Mouse (Mus musculus): ENCODE data around the gene Pheta1.
"Not testable (repeated sequence)": the region's sequence is repeated elsewhere in the genome, so short reads cannot be mapped to it uniquely, and the experiment has no call there.

Pheta1 gene

DNA sequence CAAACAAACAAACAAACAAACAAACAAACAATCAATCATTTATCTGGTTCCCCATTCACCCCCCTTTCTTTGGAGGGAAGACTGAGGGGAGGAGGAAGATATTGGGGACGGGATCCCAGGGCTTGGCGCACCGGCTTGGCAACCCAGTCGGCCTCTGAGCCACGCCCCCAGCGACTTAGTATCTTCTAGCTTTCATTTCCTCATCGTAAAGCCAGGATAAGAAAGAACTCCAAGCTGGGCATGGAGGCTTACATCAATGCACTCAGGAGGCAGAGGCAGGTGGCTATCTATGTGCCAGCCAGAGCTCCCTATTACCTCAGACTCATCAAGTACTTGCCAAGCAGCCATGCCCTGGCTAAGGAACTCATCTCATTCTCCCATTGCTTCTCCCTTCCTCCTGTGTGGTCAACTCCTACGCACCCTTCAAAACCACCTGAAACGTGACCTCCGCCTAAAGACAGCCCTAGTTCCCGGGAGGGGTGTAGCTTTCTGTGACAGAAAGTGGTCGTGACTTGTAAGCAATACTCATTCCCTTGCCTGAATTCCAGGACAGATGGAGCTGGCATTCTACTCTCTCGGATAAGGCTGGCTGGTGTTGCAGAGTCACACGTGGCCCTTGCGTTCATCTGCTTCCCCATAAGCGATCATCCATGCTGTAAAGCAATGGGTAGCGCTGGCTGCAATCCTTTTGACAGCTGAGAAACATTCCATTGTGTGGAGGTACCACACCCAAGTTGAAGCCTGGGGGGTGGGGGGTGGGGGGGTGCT, 5.5 kb upstream of the Pheta1 start:
- no peak for DNase-seq (ENCODE audit: low spot score in 2 of 2)

DNA sequence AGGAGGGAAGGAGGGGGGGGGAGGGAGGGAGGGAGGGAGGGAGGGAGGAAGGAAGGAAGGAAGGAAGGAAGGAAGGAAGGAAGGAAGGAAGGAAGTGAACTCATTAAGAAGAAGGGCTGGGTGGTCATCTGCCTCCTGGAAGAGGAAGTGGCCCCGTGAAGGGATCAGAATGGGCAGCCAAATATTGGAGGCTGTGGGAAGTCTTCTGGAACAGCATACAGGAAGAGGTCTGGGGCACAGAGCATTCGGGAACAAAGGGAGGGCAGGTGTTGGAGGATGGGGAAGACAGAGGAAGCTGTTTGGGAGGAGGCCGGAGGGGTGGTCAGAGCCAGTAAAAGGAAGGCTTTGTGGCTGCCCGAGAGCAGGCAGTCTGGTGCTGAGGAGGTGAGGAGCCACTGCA, 3.4 kb upstream of the Pheta1 start:
- no peak for DNase-seq (ENCODE audit: low spot score in 2 of 2)

DNA sequence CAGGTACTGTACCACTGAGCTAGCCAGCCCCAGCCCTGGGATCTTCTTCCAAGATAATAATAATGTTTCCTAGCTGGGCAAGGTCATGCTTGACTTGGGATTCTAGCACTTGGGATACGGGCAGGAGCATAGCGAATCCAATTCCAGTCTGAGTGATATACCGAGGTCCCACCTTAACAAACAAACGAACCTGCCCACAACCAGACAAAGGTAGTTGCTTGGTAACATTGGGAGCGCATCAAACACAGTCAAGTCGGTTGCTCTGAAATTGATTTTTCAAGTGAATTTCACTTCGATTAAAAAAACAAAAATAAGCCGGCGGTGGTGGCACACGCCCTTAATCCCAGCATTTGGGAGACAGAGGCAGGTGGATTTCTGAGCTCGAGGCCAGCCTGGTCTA, 2.5 kb upstream of the Pheta1 start:
- no peak for DNase-seq (ENCODE audit: low spot score in 2 of 2)

DNA sequence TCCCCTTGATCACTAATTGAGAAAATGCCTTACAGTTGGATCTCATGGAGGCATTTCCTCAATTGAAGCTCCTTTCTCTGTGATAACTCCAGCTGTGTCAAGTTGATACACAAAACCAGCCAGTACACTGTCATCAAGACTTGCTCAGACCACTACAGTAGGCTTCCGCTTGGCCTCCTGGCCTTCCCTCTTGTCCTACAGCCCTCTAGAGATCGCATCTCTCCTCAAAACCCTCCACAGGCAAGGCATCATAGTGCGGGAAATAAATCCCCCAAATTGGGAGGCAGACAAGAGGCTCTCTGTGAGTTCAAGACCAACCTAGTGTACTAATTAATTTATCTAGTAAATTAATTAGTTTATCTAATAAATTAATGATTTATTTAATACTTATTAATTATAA, 1.5 kb upstream of the Pheta1 start:
- not testable (repeated sequence) for DNase-seq (ENCODE audit: low spot score in 2 of 2)

DNA sequence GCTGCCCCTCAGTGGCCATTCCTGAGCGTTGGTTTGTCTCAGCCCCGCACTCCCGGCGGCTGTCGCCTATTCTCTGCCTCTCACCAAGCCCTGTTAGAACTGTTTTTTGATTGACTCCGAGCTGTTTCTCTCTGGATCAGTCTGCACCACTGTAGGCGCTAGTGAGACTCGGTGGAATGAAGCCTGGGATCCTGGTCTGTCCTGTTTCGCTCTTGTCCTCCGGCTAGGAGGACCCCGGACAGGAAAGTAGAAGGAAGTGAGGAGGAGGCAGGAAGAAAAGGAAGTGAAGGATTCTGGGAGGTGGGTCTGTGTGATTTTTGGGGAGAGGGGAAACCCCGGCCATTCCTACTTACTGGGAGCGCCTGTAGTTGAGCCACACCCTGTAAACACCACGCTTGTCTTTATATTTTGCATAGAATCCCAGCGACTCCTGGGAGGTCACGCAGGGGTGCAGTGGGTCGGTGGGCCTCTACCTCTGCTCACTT, 707 bp upstream of the Pheta1 start:
- DNase-seq (ENCODE audit: low spot score in 2 of 2) = peak in 1 of 2 experiments; percentile 61

DNA sequence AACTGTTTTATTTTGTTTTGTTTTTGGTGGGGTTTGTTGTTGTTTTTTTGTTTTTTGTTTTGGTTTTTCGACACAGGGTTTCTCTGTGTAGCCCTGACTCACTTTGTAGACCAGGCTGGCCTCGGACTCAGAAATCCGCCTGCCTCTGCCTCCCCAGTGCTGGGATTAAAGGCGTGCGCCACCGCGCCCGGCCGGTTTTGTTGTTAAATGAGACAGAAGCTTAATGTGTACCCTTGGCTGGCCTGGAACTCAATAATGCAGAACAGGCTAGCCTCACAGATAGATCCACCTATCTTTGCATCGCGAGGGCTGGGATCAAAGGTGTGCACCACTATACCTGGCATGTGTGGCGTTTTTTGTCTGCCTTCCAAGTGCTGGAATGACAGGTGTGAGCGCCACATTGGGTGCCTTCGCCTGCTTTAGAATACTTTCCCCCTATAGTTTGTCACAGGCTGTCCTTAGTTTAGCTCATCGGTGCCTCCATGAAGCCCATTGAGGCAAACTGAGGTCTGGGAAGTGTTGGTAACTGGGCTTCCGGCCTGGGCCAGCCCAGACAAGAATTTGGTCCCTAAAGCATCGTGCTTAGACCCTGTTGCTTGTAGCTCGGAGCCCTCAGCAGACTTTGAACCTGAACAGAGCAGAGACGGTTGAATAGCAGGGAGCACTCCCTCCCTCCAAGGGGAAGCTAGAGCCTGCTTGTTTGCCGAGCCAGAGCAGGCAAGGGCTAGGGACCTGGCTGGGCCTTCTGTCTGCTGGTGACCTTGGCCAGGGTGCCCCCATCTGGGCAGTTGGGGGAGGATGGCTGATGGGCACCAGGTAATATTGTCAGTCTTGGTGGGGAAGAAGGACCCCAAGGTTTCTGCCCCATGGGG, 930 bp downstream of the Pheta1 start:
- no peak for DNase-seq (ENCODE audit: low spot score in 2 of 2)

DNA sequence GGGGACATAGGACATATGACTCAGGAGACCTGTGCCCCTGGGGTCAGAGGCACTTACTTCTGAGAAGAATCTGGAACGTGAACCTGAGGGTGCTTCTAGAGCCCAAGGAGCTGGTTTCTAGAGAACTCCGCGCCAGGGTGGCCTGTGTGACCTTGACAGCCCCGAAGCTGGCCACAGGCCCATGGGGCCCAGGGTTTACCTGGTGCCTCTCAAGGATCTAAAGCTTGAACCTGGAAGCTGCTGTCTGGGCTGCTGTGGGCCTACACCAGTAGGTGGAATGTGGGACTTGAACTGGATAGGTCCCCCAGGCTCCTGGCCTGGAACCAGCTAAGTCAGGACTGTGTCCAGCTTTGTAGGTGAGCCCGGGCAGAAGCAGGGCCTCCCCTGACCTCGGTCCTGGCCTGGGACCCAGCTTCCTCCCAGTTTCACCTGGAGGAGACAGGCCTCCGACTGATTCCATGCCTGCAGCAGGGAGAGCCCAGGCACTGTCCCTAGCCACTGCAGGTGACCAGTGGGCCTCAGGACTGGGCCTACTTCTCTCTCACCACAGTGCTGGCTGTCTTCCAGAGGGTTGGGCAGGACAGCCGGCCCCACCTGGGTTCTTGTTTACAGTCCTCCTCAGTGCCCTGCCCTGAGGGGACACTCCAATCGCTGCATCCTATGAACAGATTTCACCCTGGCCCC, 4.7 kb downstream of the Pheta1 start:
- no peak for DNase-seq (ENCODE audit: low spot score in 2 of 2)

DNA sequence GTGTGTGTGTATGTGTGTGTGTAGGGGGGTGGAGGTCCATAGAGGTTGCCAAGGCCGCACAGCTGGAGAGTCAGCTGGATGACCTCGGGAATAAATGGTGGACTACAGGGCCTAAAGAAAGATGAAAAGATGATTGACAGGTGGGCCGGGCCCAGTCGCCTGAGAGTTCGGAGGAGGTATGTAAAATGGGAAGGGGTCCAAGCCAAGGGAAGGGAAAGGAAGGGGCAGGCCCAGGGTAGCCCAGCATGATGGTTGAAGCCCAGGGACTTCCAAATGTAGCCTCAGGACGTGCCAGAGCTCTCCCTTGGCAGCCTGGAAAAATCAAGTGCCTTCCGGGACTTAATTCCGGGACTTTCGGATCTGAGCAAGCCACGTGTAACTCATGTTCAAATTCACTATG, 6.0 kb downstream of the Pheta1 start:
- no peak for DNase-seq (ENCODE audit: low spot score in 2 of 2)

DNA sequence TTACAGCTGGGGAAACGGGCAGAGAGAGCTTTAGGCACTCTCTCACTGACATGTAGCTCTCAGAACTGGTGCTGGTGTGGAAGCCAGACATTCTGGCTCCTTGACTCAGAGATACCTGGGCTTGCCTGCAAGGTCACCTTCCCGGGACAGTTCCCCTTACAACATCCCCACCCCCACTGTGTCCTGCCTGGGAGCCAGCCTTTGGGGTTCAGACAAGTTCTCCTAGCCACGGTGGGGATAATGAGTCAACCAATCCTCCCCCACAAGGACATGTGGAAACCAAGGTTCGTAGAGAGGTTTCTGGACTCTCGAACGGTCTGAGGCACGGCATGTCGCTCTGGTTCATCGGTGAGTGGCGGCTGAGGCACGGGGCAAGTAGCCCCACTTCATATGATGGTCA, 8.0 kb downstream of the Pheta1 start:
- no peak for DNase-seq (ENCODE audit: low spot score in 2 of 2)

DNA sequence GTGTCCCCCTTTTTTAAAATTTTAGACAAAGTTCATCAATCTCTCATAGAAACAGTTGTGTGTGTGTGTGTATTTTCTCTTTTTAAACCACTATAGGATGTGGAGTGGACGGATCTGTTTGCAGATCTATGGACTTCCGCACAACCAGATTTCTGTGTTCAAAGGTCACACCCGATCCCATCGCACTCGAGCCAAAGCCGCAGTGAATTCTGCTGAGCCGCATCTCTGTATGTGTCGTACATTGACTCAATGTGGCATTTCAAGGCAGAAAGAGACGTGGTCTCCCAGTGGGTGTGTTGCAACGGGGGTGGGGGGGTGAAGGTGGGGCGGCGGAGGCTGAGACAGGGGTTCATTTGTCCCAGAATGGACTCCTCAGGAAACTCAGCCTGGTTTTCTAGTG, 9.6 kb downstream of the Pheta1 start:
- DNase-seq (ENCODE audit: low spot score in 2 of 2) = no peak

DNA sequence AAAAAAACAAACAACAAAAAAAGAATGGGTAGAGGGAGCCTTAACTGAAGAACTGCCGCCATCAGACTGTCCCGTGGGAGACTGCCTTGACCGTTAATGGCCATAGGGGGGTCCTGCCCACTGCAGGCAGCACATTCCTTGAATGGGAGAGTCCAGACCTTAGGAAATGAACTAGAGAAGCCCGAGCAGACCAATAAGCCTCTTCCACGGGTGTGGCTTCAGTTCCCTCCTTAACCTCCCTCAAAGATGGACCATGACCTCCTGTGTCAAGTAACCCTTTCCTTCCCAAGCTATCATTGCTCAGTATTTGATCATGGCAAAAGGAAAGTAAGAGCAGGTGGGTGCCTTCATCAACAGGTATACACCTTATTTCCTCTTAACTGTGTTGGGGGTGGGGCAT, 13.2 kb downstream of the Pheta1 start:
- no peak for DNase-seq (ENCODE audit: low spot score in 2 of 2)

DNA sequence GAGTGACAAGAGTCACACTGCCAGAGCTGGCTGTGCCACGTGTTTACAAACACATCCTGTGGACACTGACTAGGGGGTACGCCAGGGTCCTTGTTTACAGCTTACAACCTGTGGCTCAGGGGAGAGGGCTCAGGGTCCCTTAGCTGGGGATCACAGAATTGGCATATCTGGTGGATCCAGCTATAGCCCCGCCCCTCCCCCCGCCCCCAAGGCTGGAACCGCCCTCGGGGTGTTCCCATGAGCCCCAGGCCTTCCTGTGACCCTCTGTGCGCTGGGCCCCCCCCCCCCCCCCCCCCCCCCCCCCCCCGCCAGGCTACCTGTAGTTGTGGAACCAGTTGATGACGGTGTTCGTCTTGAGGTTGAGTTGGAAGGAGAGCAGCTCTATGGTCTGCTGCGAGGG, 15.5 kb downstream of the Pheta1 start:
- no peak for DNase-seq (ENCODE audit: low spot score in 2 of 2)

DNA sequence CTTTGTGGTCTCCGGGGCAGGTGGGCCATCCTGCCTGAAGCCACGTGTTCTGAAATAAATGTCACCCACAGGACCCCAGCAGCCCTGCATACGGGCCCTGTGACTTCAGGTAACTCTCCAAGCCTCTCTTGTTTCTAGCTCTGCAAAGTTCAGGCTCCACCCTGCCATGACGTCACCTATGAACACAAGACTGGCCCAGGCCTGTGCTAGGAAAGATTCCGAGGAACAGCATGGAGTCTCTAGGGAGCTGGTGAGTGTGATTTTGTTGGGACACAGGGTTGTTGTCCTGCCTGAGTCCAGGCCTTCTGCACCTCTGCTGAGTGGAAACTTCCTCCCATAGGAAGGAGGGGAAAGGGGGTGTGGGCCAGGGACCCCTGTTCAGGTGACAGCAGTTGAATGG, 19.2 kb downstream of the Pheta1 start:
- no peak for DNase-seq (ENCODE audit: low spot score in 2 of 2)

DNA sequence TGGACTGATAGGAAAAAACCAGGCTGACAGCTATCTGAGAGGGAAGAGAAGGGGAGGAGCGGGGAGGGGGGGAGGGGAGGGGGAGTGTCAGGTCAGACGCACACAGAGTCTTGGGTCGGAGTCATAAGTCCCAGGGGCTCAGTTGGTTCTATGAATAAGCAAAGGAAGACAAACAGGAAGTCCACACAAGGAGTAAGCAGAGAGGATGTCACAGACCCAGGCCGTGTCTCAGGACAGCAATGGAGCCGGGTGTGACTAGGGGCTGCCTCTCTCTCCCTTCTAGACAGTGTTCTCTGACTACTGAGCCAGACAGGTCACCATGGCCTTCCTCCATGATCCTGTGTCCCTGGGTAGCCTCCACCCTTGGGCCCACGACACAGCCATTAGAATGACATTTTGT, 22.0 kb downstream of the Pheta1 start:
- DNase-seq (ENCODE audit: low spot score in 2 of 2) = no peak

DNA sequence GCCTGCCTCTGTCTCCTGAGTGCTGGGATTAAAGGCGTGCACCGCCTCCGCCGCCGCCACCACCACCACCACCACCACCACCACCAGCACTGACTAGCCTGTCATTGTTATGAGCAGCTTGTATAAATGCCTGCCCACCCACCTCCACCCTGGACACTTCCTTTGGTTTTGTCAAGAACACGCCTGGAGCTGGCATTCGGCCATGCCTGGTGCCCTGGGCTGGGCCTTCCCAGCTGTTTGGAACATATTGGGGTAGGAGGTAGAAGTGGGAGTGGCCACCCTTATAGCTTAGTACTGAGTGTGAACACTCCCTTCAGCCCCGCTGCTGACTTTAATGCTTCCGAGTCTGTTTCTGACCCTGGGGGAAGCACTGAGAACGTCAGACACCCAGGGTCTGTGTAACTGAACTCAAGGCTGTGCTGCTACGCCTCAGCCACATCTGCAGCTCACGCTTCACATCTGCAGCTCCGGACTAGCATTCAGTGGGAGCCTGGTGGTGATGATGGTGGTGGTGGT, 22.8 kb downstream of the Pheta1 start:
- no peak for DNase-seq (ENCODE audit: low spot score in 2 of 2)

DNA sequence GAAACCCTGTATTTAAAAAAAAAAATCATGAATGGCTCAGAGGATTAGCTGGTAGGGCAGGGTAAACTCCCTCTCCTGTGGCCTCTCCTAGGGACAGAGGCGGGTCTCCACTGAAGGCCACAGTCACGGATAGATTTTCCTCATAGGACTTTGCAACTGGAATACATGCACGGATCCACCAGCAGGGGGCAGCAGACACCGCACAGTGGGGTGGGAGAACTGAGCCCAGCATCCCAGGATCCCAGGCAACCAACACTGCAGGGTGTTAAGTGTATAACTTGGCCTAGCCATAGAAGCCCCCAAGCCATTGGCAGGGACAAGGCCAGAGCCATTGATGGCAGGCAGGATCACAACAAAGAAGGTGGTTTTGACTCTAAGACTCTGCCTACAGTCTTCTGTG, 23.4 kb downstream of the Pheta1 start:
- peak; percentile 81 to 83 for DNase-seq (ENCODE audit: low spot score in 2 of 2)

DNA sequence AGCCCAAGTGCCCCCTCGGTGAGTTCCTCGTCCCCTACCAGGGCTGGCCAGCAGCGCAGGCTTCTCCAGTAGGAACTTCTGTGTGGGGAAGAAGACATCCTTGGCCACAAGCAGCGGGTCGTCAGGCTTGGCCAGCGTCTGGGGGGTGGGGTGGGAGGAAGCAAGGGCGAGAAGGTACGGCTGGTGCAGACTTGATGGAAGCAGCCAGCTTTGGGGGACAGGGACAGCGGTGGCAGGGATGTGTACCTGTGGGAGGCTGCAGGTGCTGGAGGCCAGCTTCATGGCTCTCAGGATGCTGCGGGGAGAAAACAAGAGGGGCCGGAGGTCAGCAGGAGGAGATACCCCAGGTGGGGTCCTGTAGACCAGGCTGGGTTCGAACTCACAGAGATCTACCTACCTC, 26.3 kb downstream of the Pheta1 start:
- DNase-seq (ENCODE audit: low spot score in 2 of 2) = no peak

DNA sequence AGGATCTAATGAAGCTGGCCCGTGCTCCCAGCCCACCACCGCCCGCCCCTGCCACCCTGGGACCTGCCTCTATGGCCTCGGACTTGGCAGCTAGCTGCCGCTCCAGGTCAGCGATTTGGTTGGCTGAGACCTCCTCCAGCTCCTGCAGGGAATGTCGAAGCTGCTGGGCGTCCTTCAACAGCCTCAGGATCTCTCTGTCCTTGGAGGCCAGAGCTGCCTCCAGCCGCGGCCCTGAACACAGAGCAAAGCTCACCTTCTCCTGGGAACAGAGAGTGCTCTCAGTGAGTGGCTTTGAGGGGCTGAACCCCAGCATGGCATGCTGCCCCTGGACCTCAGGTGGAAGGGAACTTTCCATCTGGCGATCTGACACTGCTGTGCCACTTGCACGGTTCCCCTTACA, 28.1 kb downstream of the Pheta1 start:
- DNase-seq (ENCODE audit: low spot score in 2 of 2) = no peak

DNA sequence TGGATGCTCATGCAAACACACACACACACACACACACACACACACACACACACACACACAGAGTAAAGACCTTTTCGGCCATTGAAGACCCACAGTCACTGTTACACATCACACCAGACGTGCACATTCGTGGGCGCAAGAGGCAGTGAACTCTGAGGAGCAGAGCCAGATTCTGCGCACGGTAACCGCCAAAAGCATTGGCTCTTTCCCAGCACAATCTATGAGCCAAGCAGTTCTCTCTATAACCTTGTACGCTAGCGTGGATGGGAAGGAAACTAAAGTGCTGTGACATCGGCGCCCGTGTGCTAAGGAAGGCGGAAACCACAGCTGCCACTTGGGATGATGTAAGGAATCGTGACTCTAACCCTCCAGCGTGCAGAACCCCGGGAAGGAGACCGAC, 29.9 kb downstream of the Pheta1 start:
- DNase-seq (ENCODE audit: low spot score in 2 of 2) = no peak

DNA sequence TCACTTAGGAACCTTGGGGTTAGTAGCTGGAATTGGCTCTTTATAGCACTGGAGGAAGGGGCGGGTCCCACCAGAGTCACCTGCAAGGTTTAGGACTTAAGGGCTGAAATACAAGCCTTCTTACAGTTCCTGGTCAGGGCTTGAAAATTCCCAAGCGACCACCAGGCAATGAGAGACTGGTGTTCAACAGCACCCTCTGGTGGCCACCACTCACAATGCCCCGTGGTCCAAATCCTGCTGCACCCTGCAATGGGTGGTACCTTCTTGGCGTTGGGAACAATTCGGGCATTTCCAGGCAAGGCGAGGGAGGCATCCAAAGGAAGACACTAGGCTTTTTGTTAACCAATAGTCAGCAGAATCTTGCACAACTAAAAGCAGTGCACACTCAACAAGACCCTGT, 30.4 kb downstream of the Pheta1 start:
- no peak for DNase-seq (ENCODE audit: low spot score in 2 of 2)

DNA sequence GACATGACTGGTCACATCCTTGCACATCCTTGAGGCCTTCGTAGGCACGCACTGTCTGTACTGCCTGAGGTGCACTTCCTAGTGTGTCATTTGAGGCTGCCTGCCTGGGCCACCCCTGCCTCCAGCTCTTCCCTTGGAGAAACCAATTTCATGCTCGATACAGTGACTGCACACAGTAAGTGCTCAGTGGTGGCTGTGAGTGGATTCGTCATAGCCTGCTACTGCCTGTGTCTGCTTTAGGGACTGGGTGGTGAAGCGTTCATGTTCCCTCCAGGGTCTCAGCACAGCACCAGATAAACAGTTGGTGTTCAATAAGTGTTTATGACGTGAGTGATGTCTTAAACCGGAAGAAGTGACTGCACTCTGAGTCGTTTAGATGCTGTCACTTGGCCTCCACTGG, 34.6 kb downstream of the Pheta1 start:
- no peak for DNase-seq (ENCODE audit: low spot score in 2 of 2)

DNA sequence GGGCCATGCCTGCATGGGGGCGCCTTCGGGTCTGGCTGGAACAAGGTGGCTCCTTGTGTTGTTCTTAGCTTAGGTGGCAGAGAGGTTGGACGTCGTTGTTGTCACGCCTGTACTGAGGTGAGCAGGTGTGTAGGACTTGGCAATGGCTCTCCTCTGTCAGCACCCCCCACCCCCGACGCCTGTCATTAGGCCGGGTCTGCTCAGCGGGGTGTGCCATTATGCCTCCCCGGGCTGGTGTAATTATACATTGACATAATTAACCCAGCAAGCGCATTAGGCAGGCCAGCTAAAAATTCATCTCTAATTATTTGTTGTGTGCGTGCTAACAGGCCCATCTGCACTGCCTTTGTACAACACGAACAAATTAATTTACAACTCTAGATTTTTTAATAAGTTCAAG, 40.6 kb downstream of the Pheta1 start:
- DNase-seq (ENCODE audit: low spot score in 2 of 2) = no peak
